Mouse (Mus musculus) liver, embryonic 12.5 days (tissue): Measurements from ENCODE around the gene Gtf2f2. TPM values are rescaled to one million over a fixed set of nuclear protein-coding genes. Genes with fewer than 3 reads are reported as not detected.

ENCODE experiments used
- ATAC-seq: fragments of 200-750 bp; cut with Nextera tagmentation; 2 replicates; pipeline ENCODE4 v1.8.0; 2017; ENCODE audit warnings: moderate number of reproducible peaks, mild to moderate bottlenecking, moderate library complexity
- H3K27ac ChIP-seq: fragments of 300-500 bp; sonication (generic); 2 replicates; pipeline ENCODE4 v1.5.1; 2016; ENCODE audit warnings: mild to moderate bottlenecking
- H3K27me3 ChIP-seq: fragments of 300-500 bp; sonication (generic); replicated peaks from 2 replicates; pipeline ENCODE4 v1.6.1; 2016; ENCODE audit warnings: mild to moderate bottlenecking, moderate library complexity
- H3K36me3 ChIP-seq: fragments of 300-500 bp; sonication (generic); 2 replicates; pipeline ENCODE4 v1.6.1; 2016; ENCODE audit warnings: mild to moderate bottlenecking, moderate library complexity
- H3K4me1 ChIP-seq: fragments of 300-500 bp; sonication (generic); 2 replicates; pipeline ENCODE4 v1.6.1; 2016
- H3K4me2 ChIP-seq: fragments of 300-500 bp; sonication (generic); 2 replicates; pipeline ENCODE4 v1.6.1; 2016; ENCODE audit warnings: mild to moderate bottlenecking, moderate library complexity
- H3K4me3 ChIP-seq: fragments of 300-500 bp; sonication (generic); 2 replicates; pipeline ENCODE4 v1.5.1; 2016; ENCODE audit warnings: mild to moderate bottlenecking, moderate library complexity
- H3K9ac ChIP-seq: fragments of 300-500 bp; sonication (generic); 2 replicates; pipeline ENCODE4 v1.6.1; 2016; ENCODE audit warnings: mild to moderate bottlenecking, moderate library complexity
- H3K9me3 ChIP-seq: fragments of 300-500 bp; sonication (generic); replicated peaks from 2 replicates; pipeline ENCODE4 v1.6.1; 2016; ENCODE audit warnings: mild to moderate bottlenecking, moderate library complexity
- WGBS: fragments of 180-500 bp; shearing (Covaris S2); methylation state at CpG from one replicate; pipeline ENCODE4 v1.1.7; 2016; ENCODE audit not compliant: insufficient replicate concordance; 5-methylcytosine and 5-hydroxymethylcytosine counted together
- polyA plus RNA-seq: library from polyadenylated mRNA; unstranded; fragments of >200 nt; fragmentation: Nextera tagmentation; extraction: Ambion mirVana; gene quantifications from 2 replicates; pipeline ENCODE4 v1.2.1, GENCODE M21; 2016

The Gtf2f2 gene
- polyA plus RNA-seq, 1 experiment from 2014 or later: 40.8 TPM

GRCm38 (mm10) chr14:76020927-76021719 is 10.5 kb upstream of the Gtf2f2 start:
- Histone ChIP-seq H3K27me3 (no peaks in the 10 kb centered on the region), H3K27ac (no peak overlapping the region), H3K4me2 (no peak overlapping the region), H3K36me3 (no peaks in the 10 kb centered on the region), H3K4me1 (no peaks in the 10 kb centered on the region), H3K4me3 (no peak overlapping the region), H3K9ac (no peak overlapping the region), H3K9me3 (no peaks in the 10 kb centered on the region)
- 59% methylated on average over 7 of the region's 7 CpGs for WGBS
- ATAC-seq: no peak

DNA sequence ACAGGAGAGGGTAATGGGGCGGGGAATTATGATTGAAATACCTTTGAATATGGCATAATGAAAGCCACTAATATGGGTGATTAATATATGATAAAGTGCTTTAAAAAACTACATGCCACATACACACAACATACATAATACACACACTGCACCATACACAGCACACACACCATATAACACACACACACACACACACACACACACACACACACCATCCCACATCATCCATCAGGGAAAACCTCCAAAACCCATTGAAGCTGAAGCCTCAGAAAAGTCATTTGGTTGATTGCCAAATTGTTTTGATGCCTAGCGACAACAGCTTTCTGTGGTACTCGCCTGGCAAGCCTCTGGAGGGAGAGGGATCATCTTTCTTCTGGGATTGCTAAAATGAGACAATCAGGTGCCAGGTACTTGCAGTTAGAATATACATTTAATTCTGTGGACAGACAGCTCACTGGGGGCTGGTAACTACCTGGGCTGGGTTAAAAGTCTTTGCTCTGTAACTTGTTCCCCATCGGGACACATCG is 9.7 kb upstream of the Gtf2f2 start:
- ATAC-seq: no peak

GRCm38 (mm10) chr14:76017785-76018490 is 7.3 kb upstream of the Gtf2f2 start:
- Histone ChIP-seq H3K4me2 (no peak overlapping the region), H3K27ac (no peak overlapping the region), H3K4me1 (no peaks in the 10 kb centered on the region), H3K36me3 (no peaks in the 10 kb centered on the region), H3K4me3 (no peak overlapping the region), H3K9me3 (no peaks in the 10 kb centered on the region), H3K27me3 (no peaks in the 10 kb centered on the region), H3K9ac (no peak overlapping the region)
- no peak for ATAC-seq
- 75% methylated on average over 10 of the region's 10 CpGs for WGBS

More for the DNA sequence above, 9.7 kb upstream of the Gtf2f2 start:
- Histone ChIP-seq H3K4me2 (no peak overlapping the region), H3K27ac (no peak overlapping the region), H3K4me3 (no peak overlapping the region), H3K9me3 (no peaks in the 10 kb centered on the region), H3K27me3 (no peaks in the 10 kb centered on the region), H3K36me3 (no peaks in the 10 kb centered on the region), H3K9ac (no peak overlapping the region), H3K4me1 (no peaks in the 10 kb centered on the region)
- 68% methylated on average over 5 of the region's 5 CpGs for WGBS

DNA sequence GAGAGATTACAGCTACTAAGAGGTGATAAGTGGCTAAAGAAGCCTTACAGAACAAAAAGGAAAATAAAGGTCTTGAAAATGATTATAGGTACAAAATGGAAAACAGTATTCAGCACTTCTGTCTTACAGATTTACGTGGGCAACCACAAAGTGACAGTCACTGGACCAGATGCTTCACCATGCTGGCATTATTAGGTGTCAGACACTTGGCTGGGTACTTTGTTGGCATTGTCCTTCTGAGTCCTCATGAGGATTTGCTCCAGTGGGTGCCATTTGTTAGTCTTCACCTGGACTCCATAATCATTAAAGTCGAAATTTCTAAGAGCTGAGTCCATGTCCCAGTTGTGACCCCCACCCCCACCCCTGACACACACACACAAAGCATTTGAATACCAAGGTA is 3.7 kb upstream of the Gtf2f2 start:
- no peak overlapping the region for H3K4me2 ChIP-seq
- H3K27ac ChIP-seq: no peak overlapping the region
- no peaks in the 10 kb centered on the region for H3K27me3 ChIP-seq
- no peak for ATAC-seq
- H3K9me3 ChIP-seq: no peaks in the 10 kb centered on the region
- H3K4me3 ChIP-seq: no peak overlapping the region
- no peak overlapping the region for H3K9ac ChIP-seq
- H3K36me3 ChIP-seq: no peaks in the 10 kb centered on the region
- H3K4me1 ChIP-seq: peaks cover 15% of the 10 kb centered on the region
- 26% methylated on average over 2 of the region's 2 CpGs for WGBS

DNA sequence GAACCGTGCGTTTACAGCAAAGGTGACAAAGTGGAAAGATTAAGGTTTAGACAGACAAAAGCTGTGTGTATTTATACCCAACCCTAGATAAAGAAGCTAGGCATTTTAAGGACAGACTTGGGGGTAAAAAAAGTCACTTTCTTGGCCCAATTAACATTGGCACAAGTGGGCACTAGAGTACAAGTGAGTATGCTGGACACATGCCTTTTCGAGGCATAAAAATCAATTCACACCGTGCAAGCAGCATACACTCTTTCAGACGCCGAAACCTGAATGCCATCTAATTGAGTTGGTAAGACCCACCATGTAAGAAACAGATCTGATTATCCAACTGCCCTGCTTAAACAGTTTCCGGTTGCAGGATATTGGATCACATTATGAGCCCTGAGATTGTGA is 395 bp upstream of the Gtf2f2 start:
- peak; percentile 9; the same call in 1 of the 2 replicates for ATAC-seq
- Histone ChIP-seq H3K4me3 (peak overlapping the region; percentile 86), H3K27ac (no peak overlapping the region), H3K27me3 (no peaks in the 10 kb centered on the region), H3K4me2 (peak overlapping the region; percentile 77), H3K9ac (peak overlapping the region; percentile 83), H3K36me3 (peaks cover 15% of the 10 kb centered on the region), H3K4me1 (peaks cover 29% of the 10 kb centered on the region), H3K9me3 (no peaks in the 10 kb centered on the region)
- 28% methylated on average over 7 of the region's 7 CpGs for WGBS

GRCm38 (mm10) chr14:76009185-76009584 is 1.5 kb downstream of the Gtf2f2 start:
- Histone ChIP-seq H3K27ac (no peak overlapping the region), H3K4me3 (peak overlapping the region; percentile 86), H3K9ac (peak overlapping the region; percentile 83), H3K9me3 (no peaks in the 10 kb centered on the region), H3K4me1 (peaks cover 29% of the 10 kb centered on the region), H3K4me2 (peak overlapping the region; percentile 77), H3K27me3 (no peaks in the 10 kb centered on the region), H3K36me3 (peaks cover 25% of the 10 kb centered on the region)
- no peak for ATAC-seq
- WGBS: 76% methylated on average over 5 of the region's 5 CpGs

- 80% methylated on average over 1 of the region's 1 CpGs for WGBS
- H3K9me3 ChIP-seq: no peaks in the 10 kb centered on the region
- no peaks in the 10 kb centered on the region for H3K27me3 ChIP-seq
- H3K4me3 ChIP-seq: no peak overlapping the region
- H3K4me1 ChIP-seq: peaks cover 29% of the 10 kb centered on the region
- H3K27ac ChIP-seq: no peak overlapping the region
- H3K4me2 ChIP-seq: no peak overlapping the region
- ATAC-seq: no peak
- no peak overlapping the region for H3K9ac ChIP-seq
- peaks cover 25% of the 10 kb centered on the region for H3K36me3 ChIP-seq
Measured at GRCm38 (mm10) chr14:76008174-76008573, 2.5 kb downstream of the Gtf2f2 start.

- no peak overlapping the region for H3K4me2 ChIP-seq
- ATAC-seq: no peak
- H3K27ac ChIP-seq: no peak overlapping the region
- H3K4me3 ChIP-seq: no peak overlapping the region
- 93% methylated on average over 4 of the region's 4 CpGs for WGBS
- no peaks in the 10 kb centered on the region for H3K27me3 ChIP-seq
- peaks cover 35% of the 10 kb centered on the region for H3K36me3 ChIP-seq
- H3K4me1 ChIP-seq: peaks cover 25% of the 10 kb centered on the region
- H3K9me3 ChIP-seq: no peaks in the 10 kb centered on the region
- no peak overlapping the region for H3K9ac ChIP-seq
Measured at GRCm38 (mm10) chr14:76005011-76005410, 5.7 kb downstream of the Gtf2f2 start.

GRCm38 (mm10) chr14:76001781-76002180 is 8.9 kb downstream of the Gtf2f2 start:
- 59% methylated on average over 4 of the region's 4 CpGs for WGBS
- Histone ChIP-seq H3K4me3 (no peak overlapping the region), H3K27me3 (no peaks in the 10 kb centered on the region), H3K4me2 (no peak overlapping the region), H3K4me1 (peaks cover 4% of the 10 kb centered on the region; the same call in 1 of the 2 replicates), H3K9ac (no peak overlapping the region), H3K27ac (no peak overlapping the region), H3K9me3 (no peaks in the 10 kb centered on the region), H3K36me3 (peaks cover 28% of the 10 kb centered on the region)
- no peak for ATAC-seq

- no peak overlapping the region for H3K4me2 ChIP-seq
- no peak overlapping the region for H3K9ac ChIP-seq
- H3K36me3 ChIP-seq: peaks cover 26% of the 10 kb centered on the region
- WGBS: 37% methylated on average over 1 of the region's 1 CpGs
- no peak overlapping the region for H3K4me3 ChIP-seq
- no peaks in the 10 kb centered on the region for H3K9me3 ChIP-seq
- peaks cover 4% of the 10 kb centered on the region; the same call in 1 of the 2 replicates for H3K4me1 ChIP-seq
- no peak overlapping the region for H3K27ac ChIP-seq
- H3K27me3 ChIP-seq: no peaks in the 10 kb centered on the region
- no peak for ATAC-seq
Measured at GRCm38 (mm10) chr14:75998082-75998481, 12.6 kb downstream of the Gtf2f2 start.

- H3K36me3 ChIP-seq: peaks cover 26% of the 10 kb centered on the region
- 85% methylated on average over 4 of the region's 4 CpGs for WGBS
- H3K27ac ChIP-seq: no peak overlapping the region
- no peak overlapping the region for H3K4me3 ChIP-seq
- H3K27me3 ChIP-seq: no peaks in the 10 kb centered on the region
- ATAC-seq: no peak
- no peak overlapping the region for H3K4me2 ChIP-seq
- no peaks in the 10 kb centered on the region for H3K4me1 ChIP-seq
- H3K9me3 ChIP-seq: no peaks in the 10 kb centered on the region
- H3K9ac ChIP-seq: no peak overlapping the region
Measured at GRCm38 (mm10) chr14:75992371-75992770, 18.3 kb downstream of the Gtf2f2 start.

- Histone ChIP-seq H3K4me2 (no peak overlapping the region), H3K4me1 (no peaks in the 10 kb centered on the region), H3K9ac (no peak overlapping the region), H3K4me3 (no peak overlapping the region), H3K27me3 (no peaks in the 10 kb centered on the region), H3K27ac (no peak overlapping the region), H3K9me3 (no peaks in the 10 kb centered on the region), H3K36me3 (peaks cover 26% of the 10 kb centered on the region)
- 85% methylated on average over 6 of the region's 6 CpGs for WGBS
- ATAC-seq: no peak
Measured at GRCm38 (mm10) chr14:75990936-75991335, 19.7 kb downstream of the Gtf2f2 start.
